In genomic region chr15:79391447-79392093, GRCm38 (mm10) we compare ENCODE assay signal across 8 mouse cellular contexts. TPM values are rescaled to one million over a fixed set of nuclear protein-coding genes. Genes with fewer than 3 reads are reported as not detected.
DNase-seq lines count a peak whose midpoint lies in the region; ATAC-seq lines count a peak whose summit lies in the region.

No protein-coding gene starts in this region.

- WGBS in hindbrain, embryonic 10.5 days, result 43% methylated on average over 7 of the region's 7 CpGs
- 38% methylated on average over 7 of the region's 7 CpGs for WGBS in hindbrain, embryonic 14.5 days
- WGBS in embryonic facial prominence, embryonic 12.5 days, result 45% methylated on average over 7 of the region's 7 CpGs
- WGBS in midbrain, embryonic 16.5 days, result 37% methylated on average over 7 of the region's 7 CpGs

- no peaks in the 10 kb centered on the region for H3K27me3 ChIP-seq in hindbrain, embryonic 10.5 days (ENCODE audit: insufficient read depth, poor library complexity, severe bottlenecking)
- H3K27me3 ChIP-seq in hindbrain, embryonic 14.5 days (ENCODE audit: control insufficient read depth, insufficient read depth, low read length), result no peaks in the 10 kb centered on the region
- H3K27me3 ChIP-seq in embryonic facial prominence, embryonic 12.5 days, result no peaks in the 10 kb centered on the region
- no peaks in the 10 kb centered on the region for H3K27me3 ChIP-seq in midbrain, embryonic 16.5 days (ENCODE audit: control insufficient read depth, insufficient read depth, low read depth, low read length)

- no peak overlapping the region for H3K4me2 ChIP-seq in hindbrain, embryonic 14.5 days (replicated peaks)
- no peak overlapping the region for H3K4me2 ChIP-seq in embryonic facial prominence, embryonic 12.5 days (replicated peaks)
- H3K4me2 ChIP-seq in midbrain, embryonic 16.5 days (ENCODE audit: low read length), result no peak overlapping the region

- H3K4me3 ChIP-seq in hindbrain, embryonic 10.5 days, result no peak overlapping the region
- no peak overlapping the region for H3K4me3 ChIP-seq in hindbrain, embryonic 14.5 days (replicated peaks; ENCODE audit: low read length)
- H3K4me3 ChIP-seq in embryonic facial prominence, embryonic 12.5 days, result no peak overlapping the region
- H3K4me3 ChIP-seq in midbrain, embryonic 16.5 days (ENCODE audit: low read depth, low read length), result no peak overlapping the region

- no peaks in the 10 kb centered on the region for H3K9me3 ChIP-seq in hindbrain, embryonic 10.5 days
- no peaks in the 10 kb centered on the region for H3K9me3 ChIP-seq in hindbrain, embryonic 14.5 days (ENCODE audit: control insufficient read depth, low read length)
- H3K9me3 ChIP-seq in embryonic facial prominence, embryonic 12.5 days, result no peaks in the 10 kb centered on the region
- no peaks in the 10 kb centered on the region for H3K9me3 ChIP-seq in midbrain, embryonic 16.5 days (replicated peaks; ENCODE audit: control insufficient read depth, low read length, poor library complexity, severe bottlenecking)

- ATAC-seq in hindbrain, embryonic 14.5 days (ENCODE audit: low FRiP score), result no peak
- ATAC-seq in embryonic facial prominence, embryonic 12.5 days (ENCODE audit: insufficient number of reproducible peaks, insufficient read depth, low FRiP score, low TSS enrichment), result no peak
- 0 out of 2 replicates have a peak, but pooled peaks have one; percentile 38 for ATAC-seq in midbrain, embryonic 16.5 days
- no peak for ATAC-seq in erythroid progenitor cell, adult 5-6 weeks (replicated peaks; ENCODE audit: low FRiP score, poor library complexity, severe bottlenecking)

- no peak overlapping the region for H3K9ac ChIP-seq in hindbrain, embryonic 14.5 days
- H3K9ac ChIP-seq in embryonic facial prominence, embryonic 12.5 days, result no peak overlapping the region
- H3K9ac ChIP-seq in midbrain, embryonic 16.5 days (ENCODE audit: low read depth, low read length), result no peak overlapping the region

- no peak for DNase-seq in hindbrain, embryonic 10.5 days (ENCODE audit: low spot score)
- DNase-seq in hindbrain, embryonic 14.5 days (ENCODE audit: low spot score), result no peak
- peak; percentile 72 to 81 for DNase-seq in heart, postnatal 14 days
- DNase-seq in left cerebral cortex, postnatal 10 days (ENCODE audit: extremely low spot score in 1 of 2, low spot score in 2 of 2), result peak; percentile 32 to 80
- DNase-seq in thymus, postnatal 14 days, result no peak

- peak overlapping the region; percentile 54 for H3K27ac ChIP-seq in hindbrain, embryonic 10.5 days
- H3K27ac ChIP-seq in hindbrain, embryonic 14.5 days, result no peak overlapping the region
- 0 out of 2 replicates have a peak overlapping the region, but pooled peaks have one; percentile 38 for H3K27ac ChIP-seq in embryonic facial prominence, embryonic 12.5 days
- H3K27ac ChIP-seq in midbrain, embryonic 16.5 days (ENCODE audit: low read length), result no peak overlapping the region

- peaks cover 12% of the 10 kb centered on the region; the same call in 1 of the 2 replicates for H3K36me3 ChIP-seq in hindbrain, embryonic 10.5 days
- 0 out of 2 replicates have a peak, but pooled peaks cover 6% of the 10 kb centered on the region for H3K36me3 ChIP-seq in hindbrain, embryonic 14.5 days (replicated peaks; ENCODE audit: control insufficient read depth, insufficient read depth)
- H3K36me3 ChIP-seq in embryonic facial prominence, embryonic 12.5 days, result 0 out of 2 replicates have a peak, but pooled peaks cover 4% of the 10 kb centered on the region
- H3K36me3 ChIP-seq in midbrain, embryonic 16.5 days (ENCODE audit: control insufficient read depth, insufficient read depth, low read length), result no peaks in the 10 kb centered on the region

- intact Hi-C loops in heart, postnatal 14 days (cut with DNase I), result no loop called here
- intact Hi-C loops in left cerebral cortex, postnatal 10 days (cut with DNase I), result no loop called here

- H3K4me1 ChIP-seq in hindbrain, embryonic 10.5 days (replicated peaks), result peaks cover 75% of the 10 kb centered on the region
- H3K4me1 ChIP-seq in hindbrain, embryonic 14.5 days (replicated peaks; ENCODE audit: control insufficient read depth, insufficient read depth, low read length), result peaks cover 18% of the 10 kb centered on the region; the same call in 1 of the 2 replicates
- peaks cover 46% of the 10 kb centered on the region for H3K4me1 ChIP-seq in embryonic facial prominence, embryonic 12.5 days
- H3K4me1 ChIP-seq in midbrain, embryonic 16.5 days (ENCODE audit: control insufficient read depth, insufficient read depth, low read length), result peaks cover 7% of the 10 kb centered on the region; the same call in 1 of the 2 replicates

RNA-seq across cellular contexts. Expression of gene Tmem184b, which starts 11.8 kb away (rescaled TPM):
- polyA plus RNA-seq in hindbrain, embryonic 10.5 days (2016; fragmentation: Nextera tagmentation; extraction: Ambion mirVana), result 54.8 and 56.2 TPM in 2 replicates
- polyA plus RNA-seq in hindbrain, embryonic 14.5 days (2014; fragmentation: Nextera tagmentation; extraction: Ambion mirVana), result 39.9 and 40.0 TPM in 2 replicates
- polyA plus RNA-seq in embryonic facial prominence, embryonic 12.5 days (2016; fragmentation: Nextera tagmentation; extraction: Ambion mirVana), result 61.7 and 63.1 TPM in 2 replicates
- 10 to 100 TPM; 52.8 to 55.6 TPM for total RNA-seq in heart, postnatal 14 days (2021)
- 10 to 100 TPM; 51.2 to 54.0 TPM for total RNA-seq in left cerebral cortex, postnatal 10 days (2021)
- polyA plus RNA-seq in midbrain, embryonic 16.5 days (2015; fragmentation: Nextera tagmentation; extraction: Ambion mirVana), result 42.5 and 43.2 TPM in 2 replicates
- 0.84 and 3.6 TPM in 2 replicates for total RNA-seq in erythroid progenitor cell, adult 5-6 weeks (2015; ENCODE audit: low replicate concordance)
- total RNA-seq in erythroid progenitor cell, adult 5-6 weeks (2017; ENCODE audit: low replicate concordance), result 0.39 TPM in 1 of 2 replicates, not detected in the other

RNA-seq across cellular contexts. Expression of gene Maff, which starts 45.1 kb away (rescaled TPM):
- 0.97 and 1.1 TPM in 2 replicates for polyA plus RNA-seq in hindbrain, embryonic 10.5 days (2016; fragmentation: Nextera tagmentation; extraction: Ambion mirVana)
- 1.1 TPM in 2 replicates for polyA plus RNA-seq in hindbrain, embryonic 14.5 days (2014; fragmentation: Nextera tagmentation; extraction: Ambion mirVana)
- polyA plus RNA-seq in embryonic facial prominence, embryonic 12.5 days (2016; fragmentation: Nextera tagmentation; extraction: Ambion mirVana), result 1.8 and 1.9 TPM in 2 replicates
- 1 to 10 TPM; 6.2 to 6.9 TPM for total RNA-seq in heart, postnatal 14 days (2021)
- 1 to 10 TPM; 1.3 to 3.1 TPM for total RNA-seq in left cerebral cortex, postnatal 10 days (2021)
- polyA plus RNA-seq in midbrain, embryonic 16.5 days (2015; fragmentation: Nextera tagmentation; extraction: Ambion mirVana), result 0.85 and 0.86 TPM in 2 replicates
- not detected in 2 replicates for total RNA-seq in erythroid progenitor cell, adult 5-6 weeks (2015; ENCODE audit: low replicate concordance)
- not detected in 2 replicates for total RNA-seq in erythroid progenitor cell, adult 5-6 weeks (2017; ENCODE audit: low replicate concordance)

Comparison
In these comparisons a context has a peak if more than half of its experiments do, and no peak if none do; other contexts are left out.
1. H3K27ac ChIP-seq: peak in hindbrain, embryonic 10.5 days (single experiment) and embryonic facial prominence, embryonic 12.5 days (single experiment); none in hindbrain, embryonic 14.5 days (single experiment) and midbrain, embryonic 16.5 days (single experiment).
2. DNase-seq: peak in heart, postnatal 14 days (2 of 2) and left cerebral cortex, postnatal 10 days (2 of 2); none in hindbrain, embryonic 10.5 days (single experiment), hindbrain, embryonic 14.5 days (single experiment) and thymus, postnatal 14 days (single experiment).